14 mouse cellular contexts compared by ENCODE assay signal in the genomic region with DNA sequence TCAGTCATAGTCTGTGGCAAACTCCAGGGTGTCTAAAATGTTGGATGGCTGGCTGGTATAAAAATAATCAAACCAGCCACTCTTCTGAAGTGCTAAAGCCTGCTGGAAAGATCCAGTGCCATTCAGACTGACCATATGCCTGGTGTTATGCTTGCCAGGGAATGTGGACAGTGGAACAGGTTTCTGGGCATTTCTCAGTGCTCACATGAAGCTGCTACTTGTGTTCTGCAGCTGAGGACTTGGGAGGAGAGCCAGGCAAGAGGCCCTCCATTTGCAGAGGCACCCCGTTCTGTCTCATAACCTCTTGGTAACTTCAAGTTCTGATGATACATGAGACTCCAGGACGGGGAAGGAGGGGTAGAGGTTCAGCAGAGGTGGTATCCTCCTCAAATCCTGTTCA.
DNase-seq lines count a peak whose midpoint lies in the region; ATAC-seq and TF ChIP-seq lines count a peak whose summit lies in the region.
"Had no signal": no experiment of that assay in that cellular context is flagged by ENCODE, and none has a peak within 500 bp of the region (broad histone marks: within the 10 kb centered on the region; RNA-seq: fewer than 3 reads in every experiment).

No protein-coding gene starts in this region.

- H3K4me3 ChIP-seq in gastrocnemius, adult 2 months, result no peak overlapping the region
- H3K4me3 ChIP-seq in heart, embryonic 15.5 days, result no peak overlapping the region
- no peak overlapping the region for H3K4me3 ChIP-seq in liver, postnatal 0 days (ENCODE audit: low read depth, low read length)
- no peak overlapping the region for H3K4me3 ChIP-seq in thymus, adult 2 months (ENCODE audit: control insufficient read depth, insufficient read depth, low read length)
- H3K4me3 ChIP-seq: layer of hippocampus, adult 2 months had no signal

- H3K9me3 ChIP-seq in heart, embryonic 15.5 days (replicated peaks), result no peaks in the 10 kb centered on the region
- H3K9me3 ChIP-seq in liver, postnatal 0 days (ENCODE audit: low read length), result no peaks in the 10 kb centered on the region

- H3K4me1 ChIP-seq in heart, embryonic 15.5 days (replicated peaks), result peaks cover 10% of the 10 kb centered on the region; the same call in 1 of the 2 replicates
- no peaks in the 10 kb centered on the region for H3K4me1 ChIP-seq in liver, postnatal 0 days (ENCODE audit: insufficient read depth)
- no peaks in the 10 kb centered on the region for H3K4me1 ChIP-seq in thymus, adult 2 months (replicated peaks; ENCODE audit: control insufficient read depth, insufficient read depth, low read length)

- H3K36me3 ChIP-seq in heart, embryonic 15.5 days, result no peaks in the 10 kb centered on the region
- no peaks in the 10 kb centered on the region for H3K36me3 ChIP-seq in liver, postnatal 0 days (replicated peaks; ENCODE audit: insufficient read depth, low read length)
- H3K36me3 ChIP-seq in thymus, adult 2 months (ENCODE audit: control insufficient read depth, insufficient read depth, low read length), result no peaks in the 10 kb centered on the region

- peak; percentile 20 for DNase-seq in gastrocnemius, adult 2 months
- no peak for DNase-seq in gastrocnemius, postnatal 14 days
- DNase-seq in brain, adult 2 months (ENCODE audit: low read depth, low spot score), result peak; percentile 81
- DNase-seq in cerebellum, adult 9-10 months, result peak; percentile 23
- no peak for DNase-seq in liver, postnatal 0 days
- DNase-seq in thymus, adult 2 months, result no peak
- DNase-seq in yolk sac, embryonic 10.5 days (ENCODE audit: low spot score), result no peak
- DNase-seq: adrenal gland, postnatal 14 days; thymus, postnatal 4 days had no signal

- intact Hi-C loops in gastrocnemius, adult 2 months (cut with DNase I), result no loop called here
- intact Hi-C loops in gastrocnemius, postnatal 14 days (cut with DNase I; ENCODE audit: low total_unique reads), result loop anchor here (5.0 kb wide), 1 partner anchor 630 kb away; no protein-coding TSS in a partner anchor

- no peaks in the 10 kb centered on the region for H3K27me3 ChIP-seq in heart, embryonic 15.5 days
- no peaks in the 10 kb centered on the region for H3K27me3 ChIP-seq in liver, postnatal 0 days (ENCODE audit: insufficient read depth, low read length)
- H3K27me3 ChIP-seq in thymus, adult 2 months (ENCODE audit: control insufficient read depth, insufficient read depth, low read length), result no peaks in the 10 kb centered on the region

- no peak overlapping the region for H3K9ac ChIP-seq in heart, embryonic 15.5 days
- H3K9ac ChIP-seq in liver, postnatal 0 days (replicated peaks), result no peak overlapping the region

- WGBS in heart, embryonic 15.5 days, result 47% methylated on average over 2 of the region's 2 CpGs
- WGBS in liver, postnatal 0 days (ENCODE audit: insufficient replicate concordance), result 61% methylated on average over 2 of the region's 2 CpGs
- WGBS in thymus, adult 2 months, result 65% methylated on average over 2 of the region's 2 CpGs

- ATAC-seq in heart, embryonic 15.5 days (replicated peaks; ENCODE audit: insufficient number of reproducible peaks, insufficient read depth, low FRiP score, low read depth), result peak; percentile 35; the same call in 1 of the 2 replicates
- no peak for ATAC-seq in liver, postnatal 0 days
- ATAC-seq: intestine, postnatal 0 days; lung, postnatal 0 days; Patski had no signal

- TF ChIP-seq EP300 in liver, postnatal 0 days (IDR thresholded peaks at IDR 0.05; ENCODE audit: low read depth), result no peak

- no peak for TF ChIP-seq POLR2A in thymus, adult 2 months (IDR thresholded peaks at IDR 0.05; ENCODE audit: control insufficient read depth, extremely low read depth, insufficient read depth, low read length, poor library complexity)

- no peak overlapping the region for H3K4me2 ChIP-seq in heart, embryonic 15.5 days
- no peak overlapping the region for H3K4me2 ChIP-seq in liver, postnatal 0 days (ENCODE audit: low read depth, low read length)

- no peak overlapping the region for H3K27ac ChIP-seq in gastrocnemius, adult 2 months
- peak overlapping the region; percentile 63 for H3K27ac ChIP-seq in heart, embryonic 15.5 days
- H3K27ac ChIP-seq in liver, postnatal 0 days (ENCODE audit: low read depth), result no peak overlapping the region
- no peak overlapping the region for H3K27ac ChIP-seq in thymus, adult 2 months (ENCODE audit: control insufficient read depth, insufficient read depth, low read length)
- H3K27ac ChIP-seq: layer of hippocampus, adult 2 months had no signal

- no peak for TF ChIP-seq CTCF in gastrocnemius, adult 2 months (IDR thresholded peaks at IDR 0.05)
- TF ChIP-seq CTCF in liver, postnatal 0 days (IDR thresholded peaks at IDR 0.05; ENCODE audit: low read depth), result no peak
- TF ChIP-seq CTCF in thymus, adult 2 months (IDR thresholded peaks at IDR 0.05; ENCODE audit: borderline replicate concordance, control insufficient read depth, extremely low read depth, insufficient read depth, low read length, poor library complexity), result no peak

Comparison
In these comparisons a context has a peak if more than half of its experiments do, and no peak if none do; other contexts are left out.
1. DNase-seq: peak in gastrocnemius, adult 2 months (single experiment), brain, adult 2 months (single experiment) and cerebellum, adult 9-10 months (single experiment); none in gastrocnemius, postnatal 14 days (single experiment), liver, postnatal 0 days (single experiment), thymus, adult 2 months (single experiment) and yolk sac, embryonic 10.5 days (single experiment).